Mouse (Mus musculus) layer of hippocampus, postnatal 36 days (tissue): Measurements from ENCODE around the gene Zfp780b. TPM values are rescaled to one million over a fixed set of nuclear protein-coding genes. Genes with fewer than 3 reads are reported as not detected.
"Not testable (repeated sequence)": the region's sequence is repeated elsewhere in the genome, so short reads cannot be mapped to it uniquely, and the experiment has no call there.

ENCODE experiments used
- DNase-seq, 2 experiments: peaks; one replicate each; pipeline ENCODE4 v3.0.0; 2022
- total RNA-seq, 2 experiments: library from RNA; stranded (reverse); gene quantifications; 2 replicates each; pipeline ENCODE4 v1.2.3; 2021

Gene Zfp780b
- total RNA-seq, result 10 to 100 TPM; 21.6 TPM

GRCm38 (mm10) chr7:27978683-27979528, at the start of gene Zfp780b:
Gene Zfp780b, minus strand, starts transcription at chr7:27979171.
- DNase-seq, result peak; percentile 72 to 78

DNA sequence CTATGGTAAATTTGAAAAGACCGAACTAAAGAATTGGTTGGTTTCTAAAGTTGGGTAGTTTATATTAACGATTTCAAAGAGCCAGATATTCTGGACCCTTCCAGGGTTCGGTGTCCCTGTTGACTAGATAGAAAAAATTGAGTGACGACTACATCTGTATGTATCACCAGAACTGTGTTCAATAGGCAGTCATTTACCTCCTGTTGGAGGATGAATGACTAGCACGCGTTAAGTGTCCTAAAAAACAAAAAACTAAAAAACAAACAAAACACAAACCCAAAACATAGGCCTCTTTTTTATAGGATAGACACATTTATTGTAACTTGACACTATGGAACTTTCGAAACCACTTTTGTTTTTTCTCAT, 35.5 kb upstream of the Zfp780b start:
- DNase-seq, result no peak

DNA sequence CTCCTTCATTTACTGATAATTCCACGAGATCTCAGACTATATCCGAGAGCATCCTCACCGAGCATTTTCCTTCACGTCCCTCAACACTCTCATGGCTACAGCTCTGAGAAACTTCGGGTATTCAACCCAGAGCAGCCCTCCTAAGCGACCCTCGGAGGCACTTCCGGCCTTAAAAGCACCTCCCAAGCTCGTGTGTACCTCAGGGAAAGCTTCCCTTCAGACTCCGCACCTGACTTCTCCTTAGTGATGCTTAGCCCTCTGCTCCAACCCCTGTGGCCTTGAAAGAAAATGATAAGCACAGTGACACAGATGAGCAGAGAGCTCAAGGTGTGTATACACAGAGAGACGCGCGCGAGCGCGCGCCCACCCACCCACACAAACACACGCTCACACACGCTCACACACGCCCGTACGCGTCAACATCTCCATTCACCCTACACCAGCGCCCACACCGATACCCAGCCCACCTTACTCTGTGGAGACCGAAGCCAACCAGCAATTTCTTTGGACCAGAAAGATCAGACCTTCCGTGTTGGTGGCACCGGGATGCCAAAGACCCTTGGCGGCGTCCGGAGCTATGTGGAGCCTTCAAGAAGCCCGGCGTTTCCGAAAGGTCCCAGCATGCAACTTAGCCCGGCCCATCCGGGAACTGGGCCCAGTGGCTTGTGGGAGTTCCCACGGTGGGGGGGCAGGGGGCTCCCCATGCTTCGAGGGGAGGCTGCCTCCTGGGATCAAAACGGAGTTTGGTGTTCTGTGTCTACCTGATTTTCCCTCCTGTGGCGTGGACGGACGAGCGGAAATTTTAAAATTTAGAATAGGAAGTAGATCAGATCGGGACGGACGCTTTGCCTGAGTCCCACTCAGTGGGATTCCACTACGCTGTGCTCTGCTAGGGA, 34.8 kb upstream of the Zfp780b start, which contains the start of gene Zfp850:
Zfp850 (minus strand) TSS at position 567 of the 896 bp plus-strand sequence.
- DNase-seq, result peak; percentile 82 to 83

DNA sequence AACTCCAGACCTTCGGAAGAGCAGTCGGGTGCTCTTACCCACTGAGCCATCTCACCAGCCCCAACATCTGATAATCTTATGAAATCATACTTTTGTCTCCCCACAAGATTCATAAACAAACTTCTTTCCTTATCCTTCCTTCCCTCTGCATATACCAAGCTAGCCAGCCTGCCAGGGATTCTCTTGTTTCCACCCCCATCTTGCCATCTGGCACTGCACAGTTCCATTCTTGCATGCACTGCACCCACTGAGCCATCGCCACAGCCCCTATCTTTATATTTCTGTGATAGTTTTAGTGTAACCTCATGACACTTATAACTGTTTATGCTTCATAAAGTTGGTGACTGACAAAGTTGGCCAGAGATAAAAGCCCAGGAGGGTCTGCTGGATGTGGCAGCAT, 31.3 kb upstream of the Zfp780b start:
- DNase-seq, result peak; percentile 47

- DNase-seq, result no peak
Measured at GRCm38 (mm10) chr7:27982197-27982596, 3.2 kb upstream of the Zfp780b start.

GRCm38 (mm10) chr7:27949451-27949850, 29.5 kb downstream of the Zfp780b start:
- not testable (repeated sequence) for DNase-seq

- DNase-seq, result peak in 1 of 2 experiments; percentile 6
Measured at GRCm38 (mm10) chr7:27941869-27942268, 37.1 kb downstream of the Zfp780b start.

GRCm38 (mm10) chr7:27933800-27934158, 45.2 kb downstream of the Zfp780b start:
- not testable (repeated sequence) for DNase-seq

DNA sequence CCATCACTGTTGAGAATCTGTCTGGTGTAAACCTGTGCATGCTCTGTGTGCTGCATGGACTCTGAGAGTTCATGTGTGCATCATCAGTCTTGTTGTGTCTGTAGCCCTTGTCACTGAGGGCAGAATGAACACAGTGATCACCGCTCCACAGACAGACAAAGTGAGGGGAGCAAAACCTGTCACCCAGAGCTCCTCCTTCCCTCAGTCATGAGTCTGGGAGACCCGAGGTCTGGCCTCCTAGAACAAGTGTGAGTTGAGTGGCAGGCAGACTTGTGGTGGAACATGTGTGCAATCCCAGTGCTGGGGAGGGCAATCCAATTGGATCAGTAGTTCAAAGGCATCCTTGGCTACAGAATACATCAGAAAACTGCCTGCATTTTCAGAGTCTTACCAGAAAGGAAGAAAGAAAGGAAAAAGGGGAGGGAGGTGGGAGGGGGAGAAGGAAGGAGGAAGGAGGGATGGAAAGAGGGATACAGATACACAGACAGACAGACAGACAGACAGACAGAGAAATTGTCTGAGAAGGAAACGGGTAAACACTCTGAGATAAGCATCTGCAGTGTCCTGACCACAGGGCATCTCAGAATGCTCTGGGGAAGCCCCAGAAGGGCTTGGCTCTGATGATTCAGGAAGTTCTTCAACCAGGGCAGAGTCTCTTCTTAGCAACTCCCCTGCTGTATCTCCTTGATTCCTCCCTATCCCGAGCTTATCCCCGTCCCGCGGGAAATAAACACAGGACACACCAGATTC, 45.7 kb downstream of the Zfp780b start:
- DNase-seq, result no peak

DNA sequence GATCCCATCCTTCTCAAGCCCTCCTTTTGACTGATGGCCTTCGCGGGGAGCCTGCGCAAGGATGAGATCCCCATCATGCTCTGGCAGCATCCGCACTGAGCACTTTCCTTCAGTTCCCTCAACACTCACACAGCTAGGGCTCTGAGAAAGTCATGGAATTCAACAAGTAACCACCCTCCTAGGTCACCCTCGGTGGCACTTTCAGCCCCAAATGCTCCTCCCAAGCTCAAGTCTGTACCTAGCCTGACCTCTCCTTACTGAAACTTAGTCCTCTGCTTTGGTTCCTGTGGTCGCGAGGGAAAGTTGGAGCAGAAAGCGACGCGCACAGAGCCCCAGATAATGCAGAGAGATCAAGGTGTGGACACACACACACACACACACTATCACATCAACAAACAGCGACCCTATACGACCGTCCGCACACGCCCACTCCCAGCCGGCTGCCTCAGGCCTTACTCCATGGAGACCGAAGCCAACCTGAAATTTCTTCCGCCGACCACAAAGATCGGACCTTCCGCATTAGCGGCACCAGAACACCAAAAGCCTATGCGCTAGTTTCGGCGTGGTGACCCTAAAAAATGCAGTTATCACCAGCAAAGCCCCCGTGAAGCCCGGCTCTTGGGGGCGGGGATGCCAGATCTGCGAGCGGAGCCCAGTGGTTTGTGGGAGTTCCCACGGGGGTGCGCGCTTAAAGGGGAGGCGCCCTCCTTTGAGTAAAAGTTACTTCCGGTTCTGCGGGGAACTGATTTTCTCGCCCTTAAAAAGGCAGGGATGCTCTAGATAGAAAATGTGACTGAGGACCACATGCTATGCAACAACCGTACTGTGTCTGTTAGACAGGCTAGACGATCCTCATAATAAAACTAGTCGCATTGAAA, 49.9 kb downstream of the Zfp780b start, which contains the start of gene Zfp974:
Zfp974 (minus strand) TSS at position 643 of the 878 bp plus-strand sequence.
- peak; percentile 58 to 66 for DNase-seq

- DNase-seq, result not testable (repeated sequence)
Measured at GRCm38 (mm10) chr7:27927041-27927440, 51.9 kb downstream of the Zfp780b start.

DNA sequence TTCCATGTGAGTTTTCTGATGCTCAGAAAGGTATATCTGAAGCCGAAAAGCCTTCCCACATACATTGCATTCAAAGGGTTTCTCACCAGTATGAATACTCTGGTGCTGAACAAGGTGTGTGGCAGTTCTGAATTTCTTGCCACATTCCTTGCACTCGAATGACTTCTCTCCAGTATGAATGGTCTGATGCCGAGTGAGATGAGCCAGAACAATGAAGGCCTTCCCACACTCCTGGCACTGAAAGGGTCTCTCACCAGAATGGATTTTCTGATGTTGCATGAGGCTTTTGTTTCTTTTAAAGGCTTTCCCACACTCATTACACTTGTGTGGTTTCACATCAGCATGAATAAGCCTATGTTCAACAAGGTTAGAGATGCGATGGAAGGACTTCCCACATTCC, 68.0 kb downstream of the Zfp780b start:
- not testable (repeated sequence) for DNase-seq

Other genes with a start within 250 kb of the Zfp780b start
- gene Zfp60, start 247.8 kb downstream of the Zfp780b start, total RNA-seq, result 10 to 100 TPM; 33.5 to 38.7 TPM
- 1 to 10 TPM; 8.8 to 10.0 TPM for gene Zfp626, start 172.0 kb downstream of the Zfp780b start, total RNA-seq
- 1 to 10 TPM; 4.1 to 4.4 TPM for gene Zfp59, start 140.6 kb downstream of the Zfp780b start, total RNA-seq
- 1 to 10 TPM; 1.9 to 2.5 TPM for gene Zfp607a, start 121.6 kb downstream of the Zfp780b start, total RNA-seq
- 10 to 100 TPM; 15.2 to 16.0 TPM for gene Zfp974, start 49.7 kb downstream of the Zfp780b start, total RNA-seq
- gene Zfp850, start 34.9 kb upstream of the Zfp780b start, total RNA-seq, result 1 to 10 TPM; 5.7 to 6.8 TPM
- 100 to 1,000 TPM; 122 to 131 TPM for gene Psmc4, start 70.9 kb upstream of the Zfp780b start, total RNA-seq
- gene Fcgbp, start 92.1 kb upstream of the Zfp780b start, total RNA-seq, result under 1 TPM; 0.81 to 0.92 TPM
- not detected for gene 9530053A07Rik, start 150.3 kb upstream of the Zfp780b start, total RNA-seq
- gene Fbl, start 190.5 kb upstream of the Zfp780b start, total RNA-seq, result 10 to 100 TPM; 48.3 to 55.8 TPM
- 10 to 100 TPM; 45.7 to 52.4 TPM for gene Dyrk1b, start 200.3 kb upstream of the Zfp780b start, total RNA-seq